Mouse (Mus musculus) myocyte (in vitro differentiated cells): ENCODE data around the gene Zfp423. TPM values are rescaled to one million over a fixed set of nuclear protein-coding genes. Genes with fewer than 3 reads are reported as not detected.

Source experiments
- H3K27me3 ChIP-seq: one replicate; pipeline ENCODE4 v1.6.1; 2011; ENCODE audit not compliant: control insufficient read depth, insufficient read depth, insufficient read length
- H3K36me3 ChIP-seq: one replicate; pipeline ENCODE4 v1.6.1; 2011; ENCODE audit not compliant: control insufficient read depth, insufficient read depth
- H3K4me2 ChIP-seq: one replicate; pipeline ENCODE4 v1.6.1; 2011; ENCODE audit warnings: low read depth, control low read depth
- H3K4me3 ChIP-seq: one replicate; pipeline ENCODE4 v1.5.1; 2011; ENCODE audit warnings: mild to moderate bottlenecking, control low read depth, moderate library complexity
- H3K79me2 ChIP-seq: one replicate; pipeline ENCODE4 v1.6.1; 2011; ENCODE audit not compliant: control insufficient read depth, insufficient read depth
- H3ac ChIP-seq: one replicate; pipeline ENCODE4 v1.6.1; 2011; ENCODE audit not compliant: control insufficient read depth, insufficient read length
- CEBPB ChIP-seq: IDR thresholded peaks from 2 replicates; pipeline ENCODE4 v1.6.1; 2011; ENCODE audit warnings: mild to moderate bottlenecking, moderate library complexity; ENCODE audit not compliant: poor library complexity, insufficient read depth, severe bottlenecking
- E2F4 ChIP-seq: IDR thresholded peaks from one replicate; pipeline ENCODE4 v1.6.1; 2011; ENCODE audit warnings: mild to moderate bottlenecking, control low read depth, moderate library complexity; ENCODE audit not compliant: insufficient read depth
- MAX ChIP-seq: IDR thresholded peaks from one replicate; pipeline ENCODE4 v1.6.1; 2011; ENCODE audit warnings: low read depth, mild to moderate bottlenecking, control low read depth
- MYOD1 ChIP-seq, 3 experiments: IDR thresholded peaks; one replicate each; pipeline ENCODE4 v1.6.1; 2011; ENCODE audit warnings: control low read depth in 2 of 3, low read depth in 2 of 3, mild to moderate bottlenecking in 2 of 3, moderate library complexity in 1 of 3; ENCODE audit not compliant: insufficient read length in 2 of 3, control insufficient read depth in 1 of 3
- MYOG ChIP-seq, 3 experiments: IDR thresholded peaks; one replicate each; pipeline ENCODE4 v1.6.1; 2011; ENCODE audit warnings: control low read depth in 2 of 3, low read depth in 2 of 3, mild to moderate bottlenecking in 2 of 3; ENCODE audit not compliant: insufficient read length in 2 of 3, control insufficient read depth in 1 of 3, insufficient read depth in 1 of 3
- POLR2A ChIP-seq: IDR thresholded peaks from one replicate; pipeline ENCODE4 v1.6.1; 2011; ENCODE audit warnings: low read depth, mild to moderate bottlenecking, control low read depth, moderate library complexity; ENCODE audit not compliant: insufficient read length
- POLR2AphosphoS2 ChIP-seq: IDR thresholded peaks from one replicate; pipeline ENCODE4 v1.6.1; 2011; ENCODE audit warnings: low read depth, control low read depth; ENCODE audit not compliant: insufficient read length
- REST ChIP-seq: IDR thresholded peaks from one replicate; pipeline ENCODE4 v1.6.1; 2011; ENCODE audit warnings: mild to moderate bottlenecking, control low read depth, moderate library complexity; ENCODE audit not compliant: insufficient read depth, insufficient read length
- SRF ChIP-seq: IDR thresholded peaks from one replicate; pipeline ENCODE4 v1.6.1; 2011; ENCODE audit warnings: low read depth; ENCODE audit not compliant: control insufficient read depth, insufficient read length
- TCF12 ChIP-seq: IDR thresholded peaks from one replicate; pipeline ENCODE4 v1.6.1; 2011; ENCODE audit warnings: mild to moderate bottlenecking, control low read depth; ENCODE audit not compliant: poor library complexity, insufficient read depth, severe bottlenecking
- TCF3 ChIP-seq: IDR thresholded peaks from one replicate; pipeline ENCODE4 v1.6.1; 2011; ENCODE audit warnings: low read depth, control low read depth; ENCODE audit not compliant: insufficient read length
- USF1 ChIP-seq: IDR thresholded peaks from one replicate; pipeline ENCODE4 v1.6.1; 2011; ENCODE audit warnings: low read depth, mild to moderate bottlenecking, control low read depth, moderate library complexity
- polyA plus RNA-seq: library from polyadenylated mRNA; unstranded; fragments of >200 nt; fragmentation: generic; extraction: Trizol; gene quantifications from one replicate; pipeline ENCODE4 v1.2.1, GENCODE M21; 2012; ENCODE audit warnings: missing spikeins

Zfp423 gene
- polyA plus RNA-seq, 1 experiment, result 0.04 TPM

DNA sequence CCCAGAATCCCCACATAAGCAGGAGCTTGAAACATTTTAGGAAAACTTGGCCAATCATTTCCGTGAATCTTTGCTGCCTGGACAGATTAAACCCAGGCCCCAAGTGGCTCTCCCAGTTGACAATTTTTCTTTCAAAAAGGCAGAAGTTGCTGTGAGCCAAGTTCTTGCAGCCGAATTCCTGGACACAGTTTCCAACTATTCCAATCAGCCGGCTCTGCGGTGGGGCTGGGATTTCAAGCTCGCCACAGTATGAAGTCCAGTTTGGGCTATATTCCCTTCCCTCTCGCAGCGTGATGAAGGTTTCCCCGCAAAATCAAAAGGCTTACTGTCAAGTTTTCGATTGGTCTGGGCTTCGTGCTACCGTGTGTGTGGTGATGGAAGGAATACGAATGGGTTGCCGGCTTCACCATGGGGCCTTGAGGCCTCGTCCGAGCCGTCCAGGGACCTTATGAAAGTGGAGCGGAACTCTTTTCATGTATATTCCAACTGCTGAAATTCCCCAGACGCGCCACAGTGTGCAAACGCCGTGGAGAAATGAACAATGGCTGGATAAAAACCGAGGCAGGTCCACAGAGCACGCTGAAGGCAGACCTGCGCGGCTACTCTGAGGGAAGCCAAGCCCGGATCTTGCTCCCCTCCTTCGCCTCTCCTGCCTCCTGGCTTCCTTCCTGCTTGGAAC, 240.1 kb downstream of the Zfp423 start:
- H3ac ChIP-seq, result no peak overlapping the region
- H3K36me3 ChIP-seq, result no peaks in the 10 kb centered on the region
- TF ChIP-seq E2F4 (no peak), MAX (no peak), TCF12 (no peak), CEBPB (no peak), SRF (no peak), REST (no peak), TCF3 (no peak), MYOD1 (IDR thresholded peaks at IDR 0.05; ENCODE audit: control insufficient read depth in 1 of 3, insufficient read length in 2 of 3, low read depth in 2 of 3) (no peak), MYOG (IDR thresholded peaks at IDR 0.05; ENCODE audit: control insufficient read depth in 1 of 3, insufficient read depth in 1 of 3, insufficient read length in 2 of 3, low read depth in 2 of 3) (no peak), POLR2AphosphoS2 (no peak), USF1 (no peak), POLR2A (no peak)
- no peaks in the 10 kb centered on the region for H3K27me3 ChIP-seq
- H3K4me3 ChIP-seq, result no peak overlapping the region
- H3K4me2 ChIP-seq, result no peak overlapping the region
- no peaks in the 10 kb centered on the region for H3K79me2 ChIP-seq

DNA sequence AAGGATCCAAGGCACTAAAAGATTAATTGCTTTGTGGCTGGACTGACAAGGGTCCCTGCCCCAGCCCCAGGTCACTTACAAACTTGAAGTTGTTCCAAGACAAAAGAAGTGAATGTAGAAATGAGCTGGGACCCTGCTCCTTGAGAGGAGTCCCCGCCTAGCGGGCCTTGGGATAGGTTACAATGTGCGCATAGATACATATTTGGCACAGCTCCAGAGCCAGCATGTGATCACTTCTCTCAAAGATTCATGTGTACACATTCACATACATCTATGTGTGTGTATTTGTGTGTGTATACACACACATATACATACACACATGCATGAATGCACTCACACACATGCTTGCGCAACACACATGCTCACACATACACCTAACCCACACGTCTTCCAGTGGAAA, 241.9 kb downstream of the Zfp423 start:
- TF ChIP-seq POLR2AphosphoS2 (no peak), CEBPB (0 out of 2 replicates have a peak, but pooled peaks have one; percentile 33), MYOD1 (IDR thresholded peaks at IDR 0.05; ENCODE audit: control insufficient read depth in 1 of 3, insufficient read length in 2 of 3, low read depth in 2 of 3) (no peak), TCF12 (no peak)
- H3K4me3 ChIP-seq, result no peak overlapping the region

DNA sequence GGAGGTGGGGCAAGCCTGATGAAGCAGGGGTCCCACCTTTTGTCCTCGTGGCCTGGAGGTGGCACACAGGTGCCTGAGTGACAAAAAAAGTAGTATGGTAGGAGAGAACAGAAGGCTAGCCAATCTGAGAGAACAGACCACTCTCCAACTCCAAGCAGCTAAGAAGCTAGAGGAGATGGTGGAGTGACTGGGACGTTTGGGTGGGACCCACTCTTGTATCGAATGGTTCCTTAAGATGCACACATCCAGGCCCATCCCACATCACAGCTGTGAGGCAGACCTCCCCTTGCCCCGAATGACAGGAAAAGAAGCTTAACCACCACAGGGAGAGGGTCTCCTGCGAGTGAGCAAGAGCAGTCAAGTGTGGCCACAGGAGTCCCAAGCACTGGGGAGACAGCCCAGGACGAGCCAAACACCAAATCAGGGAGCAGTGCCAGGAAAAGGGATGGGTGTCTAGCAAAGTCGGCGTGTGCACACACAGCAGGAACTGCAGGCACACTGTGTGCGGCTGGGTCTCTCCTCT, 242.6 kb downstream of the Zfp423 start:
- H3K4me2 ChIP-seq, result peak overlapping the region; percentile 67
- H3K36me3 ChIP-seq, result no peaks in the 10 kb centered on the region
- no peaks in the 10 kb centered on the region for H3K27me3 ChIP-seq
- no peak overlapping the region for H3ac ChIP-seq
- H3K79me2 ChIP-seq, result no peaks in the 10 kb centered on the region
- TF ChIP-seq POLR2AphosphoS2, result no peak
- TF ChIP-seq CEBPB, result no peak
- TF ChIP-seq TCF12, result no peak
- no peak for TF ChIP-seq TCF3
- TF ChIP-seq MYOG (IDR thresholded peaks at IDR 0.05; ENCODE audit: control insufficient read depth in 1 of 3, insufficient read depth in 1 of 3, insufficient read length in 2 of 3, low read depth in 2 of 3), result no peak
- no peak for TF ChIP-seq MAX
- TF ChIP-seq SRF, result no peak
- no peak for TF ChIP-seq POLR2A
- TF ChIP-seq E2F4, result no peak
- TF ChIP-seq REST, result no peak
- no peak for TF ChIP-seq USF1
- no peak for TF ChIP-seq MYOD1 (IDR thresholded peaks at IDR 0.05; ENCODE audit: control insufficient read depth in 1 of 3, insufficient read length in 2 of 3, low read depth in 2 of 3)
- no peak overlapping the region for H3K4me3 ChIP-seq

More for the DNA sequence above, 241.9 kb downstream of the Zfp423 start:
- Histone ChIP-seq H3K79me2 (no peaks in the 10 kb centered on the region), H3ac (no peak overlapping the region), H3K4me2 (no peak overlapping the region), H3K27me3 (no peaks in the 10 kb centered on the region), H3K36me3 (no peaks in the 10 kb centered on the region)

DNA sequence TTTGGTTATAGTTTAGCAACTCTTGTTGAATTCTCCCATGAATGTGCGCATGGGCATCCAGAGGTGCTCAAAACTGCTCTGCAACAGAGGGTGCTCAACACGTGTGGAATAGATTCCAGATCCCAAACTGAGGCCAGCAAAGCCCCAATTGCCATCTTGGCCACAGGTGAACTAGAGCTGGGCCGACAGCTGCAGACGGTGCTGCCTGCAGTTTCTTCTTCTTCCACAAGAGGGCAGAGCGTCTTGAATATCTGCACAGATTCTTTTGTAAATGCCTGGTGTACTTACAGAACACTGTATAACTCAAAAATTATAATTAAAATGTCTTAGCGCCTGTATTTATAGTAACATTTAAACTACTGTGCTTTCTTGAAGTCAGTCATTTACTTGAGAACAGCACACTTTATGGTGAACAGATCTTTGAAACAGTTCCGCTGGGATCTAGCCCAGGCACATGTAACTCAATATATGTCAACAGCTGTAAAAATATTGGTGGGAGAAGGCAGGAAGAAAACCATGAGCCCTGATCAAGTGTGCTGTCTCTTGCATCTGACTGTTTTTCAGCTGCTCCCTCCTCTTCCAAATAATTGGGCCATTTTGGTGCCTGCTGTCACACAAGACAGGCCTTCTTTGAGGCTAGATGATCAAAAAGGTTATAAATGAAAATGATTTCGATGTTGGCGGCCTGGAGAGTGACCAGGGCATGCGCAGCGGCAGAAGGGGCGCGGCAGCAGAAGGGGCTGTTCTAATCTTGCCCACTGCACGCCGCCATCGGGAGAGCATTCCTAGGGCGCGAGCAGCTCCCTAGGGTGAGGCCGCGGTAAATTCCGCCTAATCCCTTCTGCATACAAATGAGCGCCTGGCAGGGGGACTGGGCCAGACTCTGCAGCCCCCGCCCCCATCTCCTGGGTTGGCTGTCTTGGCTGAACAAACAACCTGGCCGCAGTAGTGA, 243.4 kb downstream of the Zfp423 start:
- Histone ChIP-seq H3ac (no peak overlapping the region), H3K4me3 (no peak overlapping the region)
- peak; percentile 71 to 95 (median 94) for TF ChIP-seq MYOD1 (IDR thresholded peaks at IDR 0.05; ENCODE audit: control insufficient read depth in 1 of 3, insufficient read length in 2 of 3, low read depth in 2 of 3)
- no peak for TF ChIP-seq POLR2A
- TF ChIP-seq TCF3, result peak; percentile 54
- TF ChIP-seq MYOG (IDR thresholded peaks at IDR 0.05; ENCODE audit: control insufficient read depth in 1 of 3, insufficient read depth in 1 of 3, insufficient read length in 2 of 3, low read depth in 2 of 3), result peak; percentile 76 to 94 (median 88)
- TF ChIP-seq TCF12, result peak; percentile 53

More for the DNA sequence above, 243.4 kb downstream of the Zfp423 start:
- Histone ChIP-seq H3K36me3 (no peaks in the 10 kb centered on the region), H3K4me2 (peak overlapping the region; percentile 67), H3K79me2 (no peaks in the 10 kb centered on the region), H3K27me3 (no peaks in the 10 kb centered on the region)
